Mouse (Mus musculus) MEL (cell line): ENCODE measurements around the gene Slc7a6.

Experiments used
- BHLHE40 ChIP-seq: IDR thresholded peaks from 2 replicates; pipeline ENCODE4 v1.6.1; 2012; ENCODE audit warnings: low read depth, mild to moderate bottlenecking, inconsistent platforms, low read length, improper control_type of control experiment, borderline replicate concordance
- CTCF ChIP-seq, 3 experiments: IDR thresholded peaks in 2 of 3; conservative IDR thresholded peaks in 1 of 3; 2 replicates each; pipeline ENCODE4 v1.5.1; 2011 to 2012; ENCODE audit warnings: low read length in 3 of 3, low read depth in 2 of 3, mild to moderate bottlenecking in 2 of 3, improper control_type of control experiment in 1 of 3, inconsistent platforms in 1 of 3, mixed read lengths in 1 of 3, moderate library complexity in 1 of 3; ENCODE audit not compliant: control insufficient read depth in 1 of 3, insufficient read depth in 1 of 3, poor library complexity in 1 of 3, severe bottlenecking in 1 of 3
- ELF1 ChIP-seq: IDR thresholded peaks from 2 replicates; pipeline ENCODE4 v1.6.1; 2014; ENCODE audit warnings: low read depth, mild to moderate bottlenecking, inconsistent platforms, low read length, improper control_type of control experiment, moderate library complexity
- EP300 ChIP-seq, 2 experiments: IDR thresholded peaks; 2 replicates each; pipeline ENCODE4 v1.6.1; 2011; ENCODE audit warnings: improper control_type of control experiment in 2 of 2, low read length in 2 of 2, low read depth in 1 of 2, mild to moderate bottlenecking in 1 of 2
- JUND ChIP-seq: IDR thresholded peaks from 2 replicates; pipeline ENCODE4 v1.6.1; 2011; ENCODE audit warnings: low read depth, mild to moderate bottlenecking, improper control_type of control experiment, low read length
- KAT2A ChIP-seq: conservative IDR thresholded peaks from 2 replicates; pipeline ENCODE4 v1.6.1; 2012; ENCODE audit warnings: low read depth, low read length, improper control_type of control experiment, inconsistent platforms
- MXI1 ChIP-seq: IDR thresholded peaks from 2 replicates; pipeline ENCODE4 v1.6.1; 2011; ENCODE audit warnings: mild to moderate bottlenecking, low read depth, low read length, improper control_type of control experiment
- POLR2A ChIP-seq, 2 experiments: IDR thresholded peaks; 2 replicates each; pipeline ENCODE4 v1.6.1; 2011 to 2012; ENCODE audit warnings: low read length in 2 of 2, mild to moderate bottlenecking in 2 of 2, control low read depth in 1 of 2, improper control_type of control experiment in 1 of 2, low read depth in 1 of 2, moderate library complexity in 1 of 2; ENCODE audit not compliant: control insufficient read depth in 1 of 2, insufficient read depth in 1 of 2, poor library complexity in 1 of 2
- TBP ChIP-seq: IDR thresholded peaks from 2 replicates; pipeline ENCODE4 v1.8.0; 2011; ENCODE audit warnings: low read depth, low read length, improper control_type of control experiment
- ZC3H11A ChIP-seq: IDR thresholded peaks from 2 replicates; pipeline ENCODE4 v1.6.1; 2012; ENCODE audit warnings: low read depth, mild to moderate bottlenecking, inconsistent platforms, low read length, improper control_type of control experiment

- TF ChIP-seq CTCF (IDR thresholded peaks at IDR 0.05 in 2 of 3, conservative IDR thresholded peaks at IDR 0.05 in 1 of 3; ENCODE audit: control insufficient read depth in 1 of 3, insufficient read depth in 1 of 3, low read depth in 2 of 3, low read length in 3 of 3, poor library complexity in 1 of 3, severe bottlenecking in 1 of 3) (no peak), BHLHE40 (no peak), MXI1 (no peak), POLR2A (IDR thresholded peaks at IDR 0.05; ENCODE audit: control insufficient read depth in 1 of 2, insufficient read depth in 1 of 2, low read depth in 1 of 2, low read length in 2 of 2, poor library complexity in 1 of 2) (no peak), ZC3H11A (no peak), EP300 (IDR thresholded peaks at IDR 0.05; ENCODE audit: low read depth in 1 of 2, low read length in 2 of 2) (no peak), TBP (no peak), JUND (no peak), KAT2A (no peak), ELF1 (no peak)
Measured at GRCm38 (mm10) chr8:106147868-106148565, 20.6 kb upstream of the Slc7a6 start.
